Mouse (Mus musculus) monocyte, adult 5-6 weeks (primary cell): ENCODE measurements around the gene Il17a. TPM values are rescaled to one million over a fixed set of nuclear protein-coding genes. Genes with fewer than 3 reads are reported as not detected.
"Not testable (repeated sequence)": the region's sequence is repeated elsewhere in the genome, so short reads cannot be mapped to it uniquely, and the experiment has no call there.

Experiments
- ATAC-seq: fragments of 153-309, 156-312 bp; replicated peaks from 2 replicates; pipeline ENCODE4 v1.8.0; 2017; ENCODE audit warnings: mild to moderate bottlenecking; ENCODE audit not compliant: low TSS enrichment, insufficient number of reproducible peaks, severe bottlenecking, poor library complexity, low FRiP score
- total RNA-seq: library from RNA; stranded (forward); fragments of 200-1000, 200-491, 200-594 nt; gene quantifications from 3 replicates; pipeline ENCODE4 v1.2.3, GENCODE M21; 2017

Il17a gene
- not detected in 3 replicates for total RNA-seq

GRCm38 (mm10) chr1:20730903-20731302 lies at the start of gene Il17a:
Il17a (plus strand) TSS chr1:20730905.
- no peak for ATAC-seq

- no peak for ATAC-seq
These were observed 47.9 kb upstream of the Il17a start for GRCm38 (mm10) chr1:20682849-20683248.

- ATAC-seq, result no peak
These were observed 47.3 kb upstream of the Il17a start for GRCm38 (mm10) chr1:20683386-20683785.

- no peak for ATAC-seq
These were observed 46.9 kb upstream of the Il17a start for GRCm38 (mm10) chr1:20683853-20684252.

- no peak for ATAC-seq
These were observed 46.3 kb upstream of the Il17a start for GRCm38 (mm10) chr1:20684403-20684802.

GRCm38 (mm10) chr1:20685393-20685792 lies 45.3 kb upstream of the Il17a start:
- ATAC-seq, result no peak

GRCm38 (mm10) chr1:20685907-20686306 lies 44.8 kb upstream of the Il17a start:
- ATAC-seq, result no peak

- ATAC-seq, result no peak
These were observed 39.4 kb upstream of the Il17a start for GRCm38 (mm10) chr1:20691336-20691735.

- ATAC-seq, result no peak
These were observed 36.9 kb upstream of the Il17a start for GRCm38 (mm10) chr1:20693634-20694313.

- ATAC-seq, result no peak
These were observed 30.7 kb upstream of the Il17a start for GRCm38 (mm10) chr1:20700011-20700410.

GRCm38 (mm10) chr1:20736572-20736971 lies 5.9 kb downstream of the Il17a start:
- no peak for ATAC-seq

GRCm38 (mm10) chr1:20738483-20738882 lies 7.8 kb downstream of the Il17a start:
- ATAC-seq, result no peak

- no peak for ATAC-seq
These were observed 9.8 kb downstream of the Il17a start for GRCm38 (mm10) chr1:20740496-20740998.

GRCm38 (mm10) chr1:20754439-20754838 lies 23.7 kb downstream of the Il17a start:
- no peak for ATAC-seq

GRCm38 (mm10) chr1:20757586-20757985 lies 26.9 kb downstream of the Il17a start:
- no peak for ATAC-seq

- no peak for ATAC-seq
These were observed 29.1 kb downstream of the Il17a start for GRCm38 (mm10) chr1:20759799-20760198.

GRCm38 (mm10) chr1:20760331-20760730 lies 29.6 kb downstream of the Il17a start:
- ATAC-seq, result no peak

- no peak for ATAC-seq
These were observed 30.7 kb downstream of the Il17a start for GRCm38 (mm10) chr1:20761411-20761810.

GRCm38 (mm10) chr1:20766526-20766925 lies 35.8 kb downstream of the Il17a start:
- no peak for ATAC-seq

GRCm38 (mm10) chr1:20774026-20774730 lies 43.5 kb downstream of the Il17a start:
- ATAC-seq, result not testable (repeated sequence)
